Mouse (Mus musculus) hindbrain, embryonic 14.5 days (tissue): ENCODE results near the gene Smim14. TPM values are rescaled to one million over a fixed set of nuclear protein-coding genes. Genes with fewer than 3 reads are reported as not detected.
A peak's percentile ranks its signal among the peaks of the same experiment; 100 is the strongest.
"Not testable (repeated sequence)": the region's sequence is repeated elsewhere in the genome, so short reads cannot be mapped to it uniquely, and the experiment has no call there.

Experiments
- ATAC-seq: fragments of 200-750 bp; cut with Nextera tagmentation; 2 replicates; pipeline ENCODE4 v1.8.0; 2017; ENCODE audit warnings: moderate number of reproducible peaks, mild to moderate bottlenecking, moderate TSS enrichment, moderate library complexity; ENCODE audit not compliant: low FRiP score
- DNase-seq: peaks from one replicate; pipeline ENCODE4 v3.0.0-alpha.2; 2015; ENCODE audit warnings: low spot score
- H3K27ac ChIP-seq: fragments of 300-500 bp; sonication (generic); 2 replicates; pipeline ENCODE4 v1.5.1; 2014; ENCODE audit warnings: mild to moderate bottlenecking, moderate library complexity
- H3K27me3 ChIP-seq: fragments of 300-500 bp; sonication (generic); 2 replicates; pipeline ENCODE4 v1.6.1; 2014; ENCODE audit warnings: mild to moderate bottlenecking, low read length, mixed read lengths; ENCODE audit not compliant: control insufficient read depth, insufficient read depth
- H3K36me3 ChIP-seq: fragments of 300-500 bp; sonication (generic); replicated peaks from 2 replicates; pipeline ENCODE4 v1.6.1; 2014; ENCODE audit not compliant: control insufficient read depth, insufficient read depth
- H3K4me1 ChIP-seq: fragments of 300-500 bp; sonication (generic); replicated peaks from 2 replicates; pipeline ENCODE4 v1.6.1; 2014; ENCODE audit warnings: antibody characterized with exemption, low read length, mixed read lengths; ENCODE audit not compliant: control insufficient read depth, insufficient read depth
- H3K4me2 ChIP-seq: fragments of 300-500 bp; sonication (generic); replicated peaks from 2 replicates; pipeline ENCODE4 v1.6.1; 2014; ENCODE audit warnings: mild to moderate bottlenecking, moderate library complexity
- H3K4me3 ChIP-seq: fragments of 300-500 bp; sonication (generic); replicated peaks from 2 replicates; pipeline ENCODE4 v1.5.1; 2014; ENCODE audit warnings: mild to moderate bottlenecking, low read length
- H3K9ac ChIP-seq: fragments of 300-500 bp; sonication (generic); 2 replicates; pipeline ENCODE4 v1.6.1; 2014
- H3K9me3 ChIP-seq: fragments of 300-500 bp; sonication (generic); 2 replicates; pipeline ENCODE4 v1.6.1; 2016; ENCODE audit warnings: low read length; ENCODE audit not compliant: control insufficient read depth
- WGBS: fragments of 180-500 bp; shearing (Covaris S2); extraction: QIAGEN DNeasy Blood & Tissue Kit; methylation state at CpG from one replicate; pipeline ENCODE4 v1.1.7; 2014; 5-methylcytosine and 5-hydroxymethylcytosine counted together
- polyA plus RNA-seq: library from polyadenylated mRNA; unstranded; fragments of >200 nt; fragmentation: Nextera tagmentation; extraction: Ambion mirVana; gene quantifications from 2 replicates; pipeline ENCODE4 v1.2.1, GENCODE M21; 2014

Gene Smim14
- polyA plus RNA-seq, 1 experiment from 2014 or later, result 237 TPM

- H3K9me3 ChIP-seq, result no peaks in the 10 kb centered on the region
- no peaks in the 10 kb centered on the region for H3K27me3 ChIP-seq
- no peak for DNase-seq
- H3K9ac ChIP-seq, result no peak overlapping the region
- ATAC-seq, result no peak
- H3K27ac ChIP-seq, result no peak overlapping the region
- H3K4me1 ChIP-seq, result peaks cover 3% of the 10 kb centered on the region; the same call in 1 of the 2 replicates
- no peaks in the 10 kb centered on the region for H3K36me3 ChIP-seq
- no peak overlapping the region for H3K4me3 ChIP-seq
- no peak overlapping the region for H3K4me2 ChIP-seq
- WGBS, result 93% methylated on average over 2 of the region's 2 CpGs
These were observed 7.6 kb upstream of the Smim14 start for GRCm38 (mm10) chr5:65544616-65545015.

- no peak overlapping the region for H3K9ac ChIP-seq
These were observed 6.5 kb upstream of the Smim14 start for GRCm38 (mm10) chr5:65543491-65543890.

GRCm38 (mm10) chr5:65541889-65542288, 4.9 kb upstream of the Smim14 start:
- H3K9me3 ChIP-seq, result no peaks in the 10 kb centered on the region
- no peak overlapping the region for H3K4me3 ChIP-seq
- H3K36me3 ChIP-seq, result no peaks in the 10 kb centered on the region
- 84% methylated on average over 3 of the region's 3 CpGs for WGBS
- H3K9ac ChIP-seq, result no peak overlapping the region
- no peaks in the 10 kb centered on the region for H3K27me3 ChIP-seq
- no peak overlapping the region for H3K27ac ChIP-seq
- ATAC-seq, result no peak
- no peak for DNase-seq
- H3K4me1 ChIP-seq, result peaks cover 12% of the 10 kb centered on the region
- H3K4me2 ChIP-seq, result no peak overlapping the region

More at GRCm38 (mm10) chr5:65543491-65543890, 6.5 kb upstream of the Smim14 start:
- WGBS, result 91% methylated on average over 1 of the region's 1 CpGs
- no peaks in the 10 kb centered on the region for H3K36me3 ChIP-seq
- peaks cover 12% of the 10 kb centered on the region for H3K4me1 ChIP-seq
- H3K27me3 ChIP-seq, result no peaks in the 10 kb centered on the region
- no peak overlapping the region for H3K27ac ChIP-seq
- H3K4me3 ChIP-seq, result no peak overlapping the region
- no peak for ATAC-seq
- no peaks in the 10 kb centered on the region for H3K9me3 ChIP-seq
- DNase-seq, result no peak
- no peak overlapping the region for H3K4me2 ChIP-seq

GRCm38 (mm10) chr5:65539786-65540185, 2.8 kb upstream of the Smim14 start:
- DNase-seq, result no peak
- no peak overlapping the region for H3K9ac ChIP-seq
- peaks cover 17% of the 10 kb centered on the region for H3K4me1 ChIP-seq
- H3K36me3 ChIP-seq, result no peaks in the 10 kb centered on the region
- 93% methylated on average over 3 of the region's 3 CpGs for WGBS
- no peak overlapping the region for H3K4me2 ChIP-seq
- H3K27ac ChIP-seq, result no peak overlapping the region
- H3K27me3 ChIP-seq, result no peaks in the 10 kb centered on the region
- no peaks in the 10 kb centered on the region for H3K9me3 ChIP-seq
- no peak for ATAC-seq
- no peak overlapping the region for H3K4me3 ChIP-seq

GRCm38 (mm10) chr5:65538829-65539228, 1.8 kb upstream of the Smim14 start:
- Histone ChIP-seq H3K9ac (peak overlapping the region; percentile 21; the same call in 1 of the 2 replicates), H3K4me2 (peak overlapping the region; percentile 54), H3K27me3 (no peaks in the 10 kb centered on the region), H3K4me3 (peak overlapping the region; percentile 14), H3K36me3 (no peaks in the 10 kb centered on the region), H3K4me1 (peaks cover 17% of the 10 kb centered on the region), H3K27ac (no peak overlapping the region), H3K9me3 (no peaks in the 10 kb centered on the region)
- ATAC-seq (no peak), DNase-seq (no peak)
- WGBS, result 18% methylated on average over 4 of the region's 4 CpGs

GRCm38 (mm10) chr5:65538121-65538520, 1.1 kb upstream of the Smim14 start:
- Histone ChIP-seq H3K27me3 (no peaks in the 10 kb centered on the region), H3K9me3 (no peaks in the 10 kb centered on the region), H3K4me3 (peak overlapping the region; percentile 75), H3K27ac (peak overlapping the region; percentile 98), H3K4me1 (peaks cover 17% of the 10 kb centered on the region), H3K9ac (peak overlapping the region; percentile 92), H3K36me3 (no peaks in the 10 kb centered on the region), H3K4me2 (peak overlapping the region; percentile 84)
- WGBS, result 1% methylated on average over 4 of the region's 4 CpGs
- DNase-seq (no peak), ATAC-seq (no peak)

GRCm38 (mm10) chr5:65537420-65538071, 562 bp upstream of the Smim14 start:
- Histone ChIP-seq H3K9me3 (no peaks in the 10 kb centered on the region), H3K9ac (peak overlapping the region; percentile 92), H3K36me3 (no peaks in the 10 kb centered on the region), H3K4me2 (peak overlapping the region; percentile 84), H3K27ac (peak overlapping the region; percentile 98), H3K4me3 (peak overlapping the region; percentile 75), H3K27me3 (no peaks in the 10 kb centered on the region), H3K4me1 (peaks cover 17% of the 10 kb centered on the region)
- peak; percentile 68 for ATAC-seq
- WGBS, result under 1% methylated on average over 50 of the region's 59 CpGs
- DNase-seq, result peak; percentile 56

- H3K27me3 ChIP-seq, DNase-seq, H3K36me3 ChIP-seq, ATAC-seq, H3K9me3 ChIP-seq: not testable (repeated sequence)
- Histone ChIP-seq H3K4me1 (peaks cover 17% of the 10 kb centered on the region), H3K4me2 (peak overlapping the region; percentile 84), H3K27ac (peak overlapping the region; percentile 98), H3K9ac (peak overlapping the region; percentile 92), H3K4me3 (peak overlapping the region; percentile 75)
- 84% methylated on average over 10 of the region's 10 CpGs for WGBS
These were observed 917 bp downstream of the Smim14 start for GRCm38 (mm10) chr5:65536068-65536465.

- no peaks in the 10 kb centered on the region for H3K27me3 ChIP-seq
- H3K36me3 ChIP-seq, result no peaks in the 10 kb centered on the region
- no peak overlapping the region for H3K27ac ChIP-seq
- no peak overlapping the region for H3K9ac ChIP-seq
- H3K4me2 ChIP-seq, result peak overlapping the region; percentile 84; the same call in 1 of the 2 replicates
- ATAC-seq (no peak), DNase-seq (peak; percentile 72)
- H3K9me3 ChIP-seq, result no peaks in the 10 kb centered on the region
- 74% methylated on average over 5 of the region's 5 CpGs for WGBS
- peaks cover 17% of the 10 kb centered on the region for H3K4me1 ChIP-seq
- 0 out of 2 replicates have a peak overlapping the region, but pooled peaks have one; percentile 75 for H3K4me3 ChIP-seq
These were observed 1.4 kb downstream of the Smim14 start for GRCm38 (mm10) chr5:65535457-65536067.
